Mouse (Mus musculus): ENCODE measurements around the gene Plagl1. TPM values are rescaled to one million over a fixed set of nuclear protein-coding genes. Genes with fewer than 3 reads are reported as not detected.

Gene Plagl1
- polyA plus RNA-seq, 1 experiment from 2014 or later, result 153 TPM

GRCm38 (mm10) chr10:13155377-13155776 is 95.1 kb downstream of the Plagl1 start:
- Histone ChIP-seq H3K4me2 (ENCODE audit: low read depth, low read length, severe bottlenecking) (no peak overlapping the region), H3K36me3 (ENCODE audit: control insufficient read depth, insufficient read depth, low read length) (no peaks in the 10 kb centered on the region), H3K27me3 (ENCODE audit: control insufficient read depth, insufficient read depth, low read length) (no peaks in the 10 kb centered on the region), H3K4me3 (ENCODE audit: low read depth, low read length) (no peak overlapping the region), H3K4me1 (replicated peaks; ENCODE audit: control insufficient read depth, insufficient read depth, low read length) (no peaks in the 10 kb centered on the region; the same call in 1 of the 2 replicates), H3K27ac (ENCODE audit: low read depth, low read length) (0 out of 2 replicates have a peak overlapping the region, but pooled peaks have one; percentile 7), H3K9me3 (ENCODE audit: control insufficient read depth, low read length) (no peaks in the 10 kb centered on the region), H3K9ac (ENCODE audit: low read length) (no peak overlapping the region)
- WGBS, result 66% methylated on average over 5 of the region's 5 CpGs
- DNase-seq (ENCODE audit: low spot score) (no peak), ATAC-seq (replicated peaks; ENCODE audit: low FRiP score) (0 out of 2 replicates have a peak, but pooled peaks have one; percentile 44)

DNA sequence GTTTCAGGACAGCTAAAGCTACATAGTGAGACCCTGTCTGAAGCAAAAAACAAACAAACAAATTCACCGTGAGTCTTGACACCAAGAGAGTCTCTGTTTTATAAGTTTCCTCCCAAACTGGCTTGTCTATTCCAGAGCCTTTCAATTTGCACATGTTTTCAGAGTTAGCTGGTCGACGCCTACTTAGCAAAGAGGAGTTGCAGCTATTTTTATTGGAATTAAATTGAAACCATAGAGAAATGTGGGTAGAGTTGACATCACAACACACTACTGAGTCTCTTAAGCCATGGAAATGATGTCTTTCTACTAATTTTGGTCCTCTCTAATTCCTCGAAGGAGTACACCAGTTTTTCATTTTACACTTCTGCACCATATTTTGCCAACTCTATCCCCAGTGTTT is 100.6 kb downstream of the Plagl1 start:
- ATAC-seq (replicated peaks; ENCODE audit: low FRiP score) (no peak), DNase-seq (ENCODE audit: low spot score) (no peak)
- Histone ChIP-seq H3K9me3 (ENCODE audit: control insufficient read depth, low read length) (no peaks in the 10 kb centered on the region; the same call in 1 of the 2 replicates), H3K4me1 (replicated peaks; ENCODE audit: control insufficient read depth, insufficient read depth, low read length) (no peaks in the 10 kb centered on the region), H3K4me2 (ENCODE audit: low read depth, low read length, severe bottlenecking) (no peak overlapping the region), H3K9ac (ENCODE audit: low read length) (no peak overlapping the region), H3K36me3 (ENCODE audit: control insufficient read depth, insufficient read depth, low read length) (no peaks in the 10 kb centered on the region), H3K4me3 (ENCODE audit: low read depth, low read length) (no peak overlapping the region), H3K27ac (ENCODE audit: low read depth, low read length) (no peak overlapping the region), H3K27me3 (ENCODE audit: control insufficient read depth, insufficient read depth, low read length) (no peaks in the 10 kb centered on the region)
- WGBS, result 93% methylated on average over 4 of the region's 4 CpGs

GRCm38 (mm10) chr10:13162031-13162430 is 101.7 kb downstream of the Plagl1 start:
- Histone ChIP-seq H3K9ac (ENCODE audit: low read length) (no peak overlapping the region), H3K4me2 (ENCODE audit: low read depth, low read length, severe bottlenecking) (no peak overlapping the region), H3K27me3 (ENCODE audit: control insufficient read depth, insufficient read depth, low read length) (no peaks in the 10 kb centered on the region), H3K4me1 (replicated peaks; ENCODE audit: control insufficient read depth, insufficient read depth, low read length) (no peaks in the 10 kb centered on the region), H3K27ac (ENCODE audit: low read depth, low read length) (no peak overlapping the region), H3K36me3 (ENCODE audit: control insufficient read depth, insufficient read depth, low read length) (no peaks in the 10 kb centered on the region), H3K4me3 (ENCODE audit: low read depth, low read length) (no peak overlapping the region), H3K9me3 (ENCODE audit: control insufficient read depth, low read length) (no peaks in the 10 kb centered on the region; the same call in 1 of the 2 replicates)
- DNase-seq (ENCODE audit: low spot score) (no peak), ATAC-seq (replicated peaks; ENCODE audit: low FRiP score) (no peak)
- WGBS, result 86% methylated on average over 4 of the region's 4 CpGs

DNA sequence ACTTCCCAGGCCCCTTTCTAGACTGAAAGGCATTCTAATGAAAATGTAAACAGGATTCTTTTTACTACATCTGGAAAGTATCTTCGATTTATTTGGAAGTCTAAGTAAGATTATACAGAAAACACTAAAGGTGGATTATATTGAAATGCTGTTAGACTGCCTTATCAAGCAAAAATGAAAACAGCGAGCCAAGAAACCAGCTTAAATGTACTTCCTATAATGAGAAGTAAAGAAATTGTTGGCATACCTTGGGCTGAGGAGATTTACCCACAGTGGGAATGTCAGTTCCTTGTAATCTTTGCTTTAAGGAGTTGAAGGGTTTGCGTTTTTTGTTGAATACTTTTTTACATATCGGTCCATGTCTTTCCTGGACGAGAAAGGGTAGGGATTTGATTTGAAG is 108.2 kb downstream of the Plagl1 start:
- no peak overlapping the region for H3K9ac ChIP-seq (ENCODE audit: low read length)
- no peak overlapping the region for H3K4me3 ChIP-seq (ENCODE audit: low read depth, low read length)
- 87% methylated on average over 5 of the region's 5 CpGs for WGBS
- H3K4me2 ChIP-seq (ENCODE audit: low read depth, low read length, severe bottlenecking), result no peak overlapping the region
- DNase-seq (ENCODE audit: low spot score) (no peak), ATAC-seq (replicated peaks; ENCODE audit: low FRiP score) (no peak)
- no peaks in the 10 kb centered on the region; the same call in 1 of the 2 replicates for H3K9me3 ChIP-seq (ENCODE audit: control insufficient read depth, low read length)
- H3K27me3 ChIP-seq (ENCODE audit: control insufficient read depth, insufficient read depth, low read length), result no peaks in the 10 kb centered on the region
- no peaks in the 10 kb centered on the region for H3K4me1 ChIP-seq (replicated peaks; ENCODE audit: control insufficient read depth, insufficient read depth, low read length)
- H3K36me3 ChIP-seq (ENCODE audit: control insufficient read depth, insufficient read depth, low read length), result no peaks in the 10 kb centered on the region
- no peak overlapping the region for H3K27ac ChIP-seq (ENCODE audit: low read depth, low read length)

GRCm38 (mm10) chr10:13170739-13171448 is 110.6 kb downstream of the Plagl1 start:
- Histone ChIP-seq H3K27me3 (ENCODE audit: control insufficient read depth, insufficient read depth, low read length) (no peaks in the 10 kb centered on the region), H3K4me3 (ENCODE audit: low read depth, low read length) (no peak overlapping the region), H3K4me1 (replicated peaks; ENCODE audit: control insufficient read depth, insufficient read depth, low read length) (no peaks in the 10 kb centered on the region), H3K36me3 (ENCODE audit: control insufficient read depth, insufficient read depth, low read length) (no peaks in the 10 kb centered on the region), H3K9ac (ENCODE audit: low read length) (no peak overlapping the region), H3K9me3 (ENCODE audit: control insufficient read depth, low read length) (no peaks in the 10 kb centered on the region), H3K27ac (ENCODE audit: low read depth, low read length) (no peak overlapping the region), H3K4me2 (ENCODE audit: low read depth, low read length, severe bottlenecking) (no peak overlapping the region)
- no peak for DNase-seq (ENCODE audit: low spot score)
- ATAC-seq (replicated peaks; ENCODE audit: low FRiP score), result no peak
- WGBS, result 60% methylated on average over 12 of the region's 12 CpGs

DNA sequence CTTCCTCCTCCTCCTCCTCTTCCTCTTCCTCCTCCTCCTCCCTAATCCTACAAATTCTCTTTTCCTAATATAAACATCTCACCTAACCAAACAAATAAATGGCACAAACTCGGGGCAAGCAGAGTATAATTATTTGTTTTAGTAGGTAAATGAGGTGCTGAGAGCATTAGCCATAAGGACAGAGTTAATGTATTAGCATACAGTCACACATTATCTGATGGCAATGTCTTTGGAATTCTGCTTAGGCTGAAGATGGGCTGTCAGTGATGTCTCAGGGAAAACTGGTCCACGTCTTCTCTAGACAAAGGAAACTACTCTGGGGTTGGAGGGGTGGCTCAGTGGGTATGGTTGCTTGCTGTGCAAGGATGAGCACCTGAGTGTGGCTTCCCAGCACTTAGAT is 111.2 kb downstream of the Plagl1 start:
- no peak overlapping the region for H3K9ac ChIP-seq (ENCODE audit: low read length)
- H3K9me3 ChIP-seq (ENCODE audit: control insufficient read depth, low read length), result no peaks in the 10 kb centered on the region
- H3K4me2 ChIP-seq (ENCODE audit: low read depth, low read length, severe bottlenecking), result no peak overlapping the region
- H3K27ac ChIP-seq (ENCODE audit: low read depth, low read length), result no peak overlapping the region
- no peaks in the 10 kb centered on the region for H3K36me3 ChIP-seq (ENCODE audit: control insufficient read depth, insufficient read depth, low read length)
- H3K4me3 ChIP-seq (ENCODE audit: low read depth, low read length), result no peak overlapping the region
- H3K27me3 ChIP-seq (ENCODE audit: control insufficient read depth, insufficient read depth, low read length), result no peaks in the 10 kb centered on the region
- no peak for ATAC-seq (replicated peaks; ENCODE audit: low FRiP score)
- DNase-seq (ENCODE audit: low spot score), result no peak
- no peaks in the 10 kb centered on the region for H3K4me1 ChIP-seq (replicated peaks; ENCODE audit: control insufficient read depth, insufficient read depth, low read length)
- WGBS, result 76% methylated on average over 2 of the region's 2 CpGs

GRCm38 (mm10) chr10:13172798-13173221 is 112.5 kb downstream of the Plagl1 start:
- ATAC-seq (replicated peaks; ENCODE audit: low FRiP score) (peak; percentile 55; the same call in 1 of the 2 replicates), DNase-seq (ENCODE audit: low spot score) (no peak)
- Histone ChIP-seq H3K9me3 (ENCODE audit: control insufficient read depth, low read length) (no peaks in the 10 kb centered on the region), H3K27ac (ENCODE audit: low read depth, low read length) (no peak overlapping the region), H3K4me3 (ENCODE audit: low read depth, low read length) (no peak overlapping the region), H3K4me2 (ENCODE audit: low read depth, low read length, severe bottlenecking) (no peak overlapping the region), H3K27me3 (ENCODE audit: control insufficient read depth, insufficient read depth, low read length) (no peaks in the 10 kb centered on the region), H3K36me3 (ENCODE audit: control insufficient read depth, insufficient read depth, low read length) (no peaks in the 10 kb centered on the region; the same call in 1 of the 2 replicates), H3K9ac (ENCODE audit: low read length) (no peak overlapping the region), H3K4me1 (replicated peaks; ENCODE audit: control insufficient read depth, insufficient read depth, low read length) (no peaks in the 10 kb centered on the region)
- WGBS, result 71% methylated on average over 10 of the region's 10 CpGs

DNA sequence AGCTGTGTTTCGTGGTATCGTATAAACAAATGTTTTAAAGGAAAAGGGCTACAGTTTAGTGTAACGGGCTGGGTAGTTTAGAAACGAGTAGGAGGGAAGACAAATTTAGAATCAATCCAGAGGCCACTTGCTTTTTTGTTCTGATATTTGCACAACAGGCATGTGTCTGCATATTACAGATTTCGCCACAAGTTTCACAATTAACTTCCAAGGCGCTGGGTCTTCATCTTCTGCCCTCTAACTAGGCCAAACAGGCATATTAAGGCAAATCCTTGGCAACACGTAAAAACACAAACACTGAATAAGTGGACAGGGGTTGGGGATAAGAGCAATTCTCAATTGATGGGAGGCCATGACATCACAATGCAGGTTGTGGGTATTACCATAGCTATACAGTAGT is 115.6 kb downstream of the Plagl1 start:
- WGBS, result 91% methylated on average over 7 of the region's 7 CpGs
- no peak overlapping the region for H3K4me3 ChIP-seq (ENCODE audit: low read depth, low read length)
- ATAC-seq (replicated peaks; ENCODE audit: low FRiP score) (no peak), DNase-seq (ENCODE audit: low spot score) (no peak)
- H3K27ac ChIP-seq (ENCODE audit: low read depth, low read length), result no peak overlapping the region
- H3K4me1 ChIP-seq (replicated peaks; ENCODE audit: control insufficient read depth, insufficient read depth, low read length), result no peaks in the 10 kb centered on the region
- H3K9ac ChIP-seq (ENCODE audit: low read length), result no peak overlapping the region
- no peak overlapping the region for H3K4me2 ChIP-seq (ENCODE audit: low read depth, low read length, severe bottlenecking)
- peaks cover 20% of the 10 kb centered on the region for H3K36me3 ChIP-seq (ENCODE audit: control insufficient read depth, insufficient read depth, low read length)
- H3K9me3 ChIP-seq (ENCODE audit: control insufficient read depth, low read length), result no peaks in the 10 kb centered on the region
- no peaks in the 10 kb centered on the region for H3K27me3 ChIP-seq (ENCODE audit: control insufficient read depth, insufficient read depth, low read length)

Measured in forebrain, embryonic 11.5 days (tissue).